Mouse (Mus musculus): ENCODE measurements around the gene Gm609. TPM values are rescaled to one million over a fixed set of nuclear protein-coding genes. Genes with fewer than 3 reads are reported as not detected.

Gm609 gene
- total and polyA plus RNA-seq, 3 experiments, result 0.22 TPM; not detected in 2

DNA sequence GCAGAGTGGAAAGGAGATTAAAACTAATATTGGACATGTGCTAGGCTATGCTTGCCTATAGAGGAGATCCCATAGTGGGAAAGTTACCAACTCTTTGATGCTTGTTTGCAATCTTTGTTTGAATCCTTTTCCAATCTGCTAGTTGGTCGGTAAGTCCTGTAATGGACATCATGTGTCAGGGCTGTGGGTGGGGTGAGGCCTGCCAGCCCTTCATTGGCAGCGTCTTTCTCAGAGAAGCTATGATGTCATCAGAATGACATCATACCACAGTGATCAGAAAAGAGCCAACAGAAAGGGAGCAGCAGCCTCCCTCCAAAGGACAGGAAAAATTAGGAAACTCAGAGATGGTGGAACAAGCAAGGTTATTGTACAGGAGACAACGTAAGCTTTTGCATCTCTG, 93.4 kb downstream of the Gm609 start:
- ATAC-seq (ENCODE audit: extremely low read depth, insufficient number of reproducible peaks, low FRiP score, poor library complexity, severe bottlenecking), result no peak
- DNase-seq (ENCODE audit: low spot score), result no peak
- Histone ChIP-seq H3K4me1 (ENCODE audit: insufficient read depth, low read depth, low read length) (no peaks in the 10 kb centered on the region), H3K36me3 (replicated peaks) (no peaks in the 10 kb centered on the region), H3K4me3 (ENCODE audit: low read depth, low read length) (no peak overlapping the region), H3K27me3 (ENCODE audit: insufficient read depth, low read length) (no peaks in the 10 kb centered on the region), H3K9me3 (replicated peaks) (no peaks in the 10 kb centered on the region)
- TF ChIP-seq CTCF (IDR thresholded peaks at IDR 0.05; ENCODE audit: low read depth, low read length) (no peak), GATA2 (IDR thresholded peaks at IDR 0.05; ENCODE audit: borderline replicate concordance, low read depth, low read length) (no peak), POLR2AphosphoS5 (IDR thresholded peaks at IDR 0.05; ENCODE audit: insufficient replicate concordance, low read depth, low read length) (no peak), TAL1 (conservative IDR thresholded peaks at IDR 0.05; ENCODE audit: low read depth, low read length) (no peak), GATA1 (IDR thresholded peaks at IDR 0.05; ENCODE audit: borderline replicate concordance, low read length) (no peak)

DNA sequence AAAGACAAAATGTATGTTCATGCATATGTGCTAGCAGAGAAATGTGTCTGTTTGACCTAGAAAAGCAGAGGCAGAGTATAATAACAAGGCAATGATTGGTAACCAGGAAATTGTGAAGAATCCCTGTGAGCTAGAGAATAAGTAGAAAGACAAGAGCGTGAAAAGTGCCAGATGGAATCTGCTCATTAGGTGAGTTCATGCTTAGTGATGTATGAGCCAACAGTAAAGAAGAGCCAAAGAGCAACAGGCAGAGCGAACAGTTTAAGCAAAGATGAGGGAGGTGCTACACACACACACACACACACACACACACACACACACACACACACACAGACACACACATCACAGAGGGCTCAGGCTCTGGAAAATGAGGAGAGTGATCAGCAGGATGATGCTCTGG, 95.3 kb downstream of the Gm609 start:
- no peak for DNase-seq (ENCODE audit: low spot score)
- no peak for TF ChIP-seq GATA1 (IDR thresholded peaks at IDR 0.05; ENCODE audit: borderline replicate concordance, low read length)
- TF ChIP-seq CTCF (IDR thresholded peaks at IDR 0.05; ENCODE audit: low read depth, low read length), result no peak
- no peak for TF ChIP-seq TAL1 (conservative IDR thresholded peaks at IDR 0.05; ENCODE audit: low read depth, low read length)
- no peak for TF ChIP-seq POLR2AphosphoS5 (IDR thresholded peaks at IDR 0.05; ENCODE audit: insufficient replicate concordance, low read depth, low read length)
- TF ChIP-seq GATA2 (IDR thresholded peaks at IDR 0.05; ENCODE audit: borderline replicate concordance, low read depth, low read length), result no peak
- Histone ChIP-seq H3K9me3 (replicated peaks) (no peaks in the 10 kb centered on the region), H3K4me1 (ENCODE audit: insufficient read depth, low read depth, low read length) (no peaks in the 10 kb centered on the region), H3K27me3 (ENCODE audit: insufficient read depth, low read length) (no peaks in the 10 kb centered on the region), H3K36me3 (replicated peaks) (no peaks in the 10 kb centered on the region), H3K4me3 (ENCODE audit: low read depth, low read length) (no peak overlapping the region)
- no peak for ATAC-seq (ENCODE audit: extremely low read depth, insufficient number of reproducible peaks, low FRiP score, poor library complexity, severe bottlenecking)

DNA sequence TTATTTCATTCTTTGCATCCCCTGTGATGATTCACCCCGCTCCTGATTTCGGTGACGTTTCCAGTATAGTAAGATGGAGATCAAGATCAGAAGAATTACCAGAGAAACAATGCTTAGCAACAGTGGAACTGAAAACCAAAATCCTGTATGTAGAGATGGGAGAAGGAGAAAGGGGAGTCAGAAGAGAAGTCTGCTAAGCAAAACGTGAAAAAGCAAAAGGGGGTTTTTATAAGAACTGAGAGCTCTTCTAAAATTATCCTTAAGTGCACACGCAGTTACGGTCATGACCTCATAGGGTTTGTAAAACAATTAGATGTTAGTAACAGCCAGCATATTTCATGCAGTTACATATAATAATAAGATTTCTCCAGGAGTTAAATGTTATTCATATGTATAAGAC, 100.5 kb downstream of the Gm609 start:
- Histone ChIP-seq H3K4me3 (ENCODE audit: low read depth, low read length) (no peak overlapping the region), H3K27me3 (ENCODE audit: insufficient read depth, low read length) (no peaks in the 10 kb centered on the region), H3K36me3 (replicated peaks) (no peaks in the 10 kb centered on the region), H3K4me1 (ENCODE audit: insufficient read depth, low read depth, low read length) (no peaks in the 10 kb centered on the region), H3K9me3 (replicated peaks) (no peaks in the 10 kb centered on the region)
- DNase-seq (ENCODE audit: low spot score), result no peak
- ATAC-seq (ENCODE audit: extremely low read depth, insufficient number of reproducible peaks, low FRiP score, poor library complexity, severe bottlenecking), result no peak
- TF ChIP-seq GATA1 (IDR thresholded peaks at IDR 0.05; ENCODE audit: borderline replicate concordance, low read length), result no peak
- TF ChIP-seq GATA2 (IDR thresholded peaks at IDR 0.05; ENCODE audit: borderline replicate concordance, low read depth, low read length), result no peak
- no peak for TF ChIP-seq CTCF (IDR thresholded peaks at IDR 0.05; ENCODE audit: low read depth, low read length)
- TF ChIP-seq POLR2AphosphoS5 (IDR thresholded peaks at IDR 0.05; ENCODE audit: insufficient replicate concordance, low read depth, low read length), result no peak

DNA sequence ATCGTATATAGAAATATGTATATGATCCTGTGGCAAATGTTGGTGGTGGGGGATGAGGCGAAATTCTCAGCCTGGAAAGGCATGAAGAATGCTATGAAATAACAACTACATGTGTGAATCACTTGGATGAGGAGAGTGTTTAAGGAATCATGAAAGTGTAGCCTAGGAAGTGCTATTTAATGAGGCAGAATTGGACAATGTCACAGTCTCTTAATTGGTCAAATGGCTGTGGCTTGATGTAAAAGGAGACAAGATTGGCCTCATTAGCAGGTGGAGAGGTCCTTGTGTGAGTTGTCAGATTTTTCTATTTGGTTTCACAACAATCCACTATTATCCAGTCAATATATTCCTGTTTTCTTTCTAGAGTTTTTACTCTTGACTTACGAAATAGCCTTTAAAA, 101.1 kb downstream of the Gm609 start:
- TF ChIP-seq CTCF (IDR thresholded peaks at IDR 0.05; ENCODE audit: low read depth, low read length) (no peak), TAL1 (conservative IDR thresholded peaks at IDR 0.05; ENCODE audit: low read depth, low read length) (no peak), GATA1 (IDR thresholded peaks at IDR 0.05; ENCODE audit: borderline replicate concordance, low read length) (no peak), POLR2AphosphoS5 (IDR thresholded peaks at IDR 0.05; ENCODE audit: insufficient replicate concordance, low read depth, low read length) (no peak), GATA2 (IDR thresholded peaks at IDR 0.05; ENCODE audit: borderline replicate concordance, low read depth, low read length) (no peak)
- Histone ChIP-seq H3K36me3 (replicated peaks) (no peaks in the 10 kb centered on the region), H3K9me3 (replicated peaks) (no peaks in the 10 kb centered on the region), H3K27me3 (ENCODE audit: insufficient read depth, low read length) (no peaks in the 10 kb centered on the region), H3K4me3 (ENCODE audit: low read depth, low read length) (no peak overlapping the region), H3K4me1 (ENCODE audit: insufficient read depth, low read depth, low read length) (no peaks in the 10 kb centered on the region)
- DNase-seq (ENCODE audit: low spot score) (no peak), ATAC-seq (ENCODE audit: extremely low read depth, insufficient number of reproducible peaks, low FRiP score, poor library complexity, severe bottlenecking) (no peak)

DNA sequence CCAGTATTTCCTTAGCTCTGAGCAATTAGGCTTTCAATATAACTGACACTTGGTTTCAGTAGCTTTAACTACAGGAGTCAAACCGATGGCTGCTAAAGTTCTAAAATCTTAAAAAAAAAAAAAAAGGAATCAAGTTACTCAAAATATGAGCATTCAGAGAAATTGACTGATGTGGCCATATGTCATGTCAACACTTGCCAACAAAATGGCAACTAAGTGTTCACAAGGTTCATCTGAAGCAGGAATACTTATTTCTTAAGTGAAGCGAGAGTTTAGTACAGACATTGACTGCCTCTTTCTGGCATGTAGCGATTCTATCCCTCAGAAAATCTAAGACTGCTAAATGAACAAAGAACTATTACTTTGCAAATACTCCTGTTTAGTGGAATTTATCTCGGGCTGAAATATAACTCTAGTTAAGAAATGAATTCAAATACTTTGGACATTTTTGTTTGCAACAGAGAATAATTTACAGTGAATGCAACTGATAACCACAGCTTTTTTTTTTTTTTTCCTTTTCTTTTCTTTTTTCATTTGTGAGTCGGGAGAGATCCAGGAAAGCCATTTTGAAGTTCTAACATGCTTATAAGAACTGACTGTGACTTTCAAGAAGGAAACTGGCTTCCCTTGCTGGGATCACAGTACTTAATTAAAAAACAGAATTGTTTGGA, 102.3 kb downstream of the Gm609 start:
- no peaks in the 10 kb centered on the region for H3K4me1 ChIP-seq (ENCODE audit: insufficient read depth, low read depth, low read length)
- TF ChIP-seq GATA2 (IDR thresholded peaks at IDR 0.05; ENCODE audit: borderline replicate concordance, low read depth, low read length), result no peak
- no peak for TF ChIP-seq CTCF (IDR thresholded peaks at IDR 0.05; ENCODE audit: low read depth, low read length)
- no peak for TF ChIP-seq POLR2AphosphoS5 (IDR thresholded peaks at IDR 0.05; ENCODE audit: insufficient replicate concordance, low read depth, low read length)
- TF ChIP-seq GATA1 (IDR thresholded peaks at IDR 0.05; ENCODE audit: borderline replicate concordance, low read length), result no peak
- ATAC-seq (ENCODE audit: extremely low read depth, insufficient number of reproducible peaks, low FRiP score, poor library complexity, severe bottlenecking) (no peak), DNase-seq (ENCODE audit: low spot score) (no peak)
- no peaks in the 10 kb centered on the region for H3K9me3 ChIP-seq (replicated peaks)
- H3K4me3 ChIP-seq (ENCODE audit: low read depth, low read length), result no peak overlapping the region
- no peaks in the 10 kb centered on the region for H3K36me3 ChIP-seq (replicated peaks)
- H3K27me3 ChIP-seq (ENCODE audit: insufficient read depth, low read length), result no peaks in the 10 kb centered on the region

DNA sequence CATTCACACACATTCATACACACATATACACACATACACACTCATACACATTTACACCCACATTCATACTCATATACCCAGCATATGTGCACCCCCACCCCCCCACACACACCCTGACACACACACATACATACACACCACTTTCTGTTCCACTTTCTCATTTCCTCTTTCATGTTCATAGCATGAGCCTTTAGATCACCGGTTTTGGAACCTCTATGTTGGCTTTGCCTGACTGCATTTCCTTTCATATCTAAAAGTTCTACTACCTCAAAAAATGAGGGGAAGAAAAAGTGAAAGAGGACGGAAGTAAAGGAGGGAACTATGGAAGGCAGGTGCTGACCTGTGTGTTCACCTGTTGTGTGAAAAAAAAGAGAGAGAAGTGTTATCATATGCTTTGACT, 102.9 kb downstream of the Gm609 start:
- Histone ChIP-seq H3K4me3 (ENCODE audit: low read depth, low read length) (no peak overlapping the region), H3K9me3 (replicated peaks) (no peaks in the 10 kb centered on the region), H3K36me3 (replicated peaks) (no peaks in the 10 kb centered on the region), H3K4me1 (ENCODE audit: insufficient read depth, low read depth, low read length) (no peaks in the 10 kb centered on the region), H3K27me3 (ENCODE audit: insufficient read depth, low read length) (no peaks in the 10 kb centered on the region)
- DNase-seq (ENCODE audit: low spot score), result no peak
- no peak for ATAC-seq (ENCODE audit: extremely low read depth, insufficient number of reproducible peaks, low FRiP score, poor library complexity, severe bottlenecking)
- TF ChIP-seq TAL1 (conservative IDR thresholded peaks at IDR 0.05; ENCODE audit: low read depth, low read length) (no peak), GATA2 (IDR thresholded peaks at IDR 0.05; ENCODE audit: borderline replicate concordance, low read depth, low read length) (no peak)
